Mouse (Mus musculus): ENCODE measurements at regions not wholly inside any gene's neighbourhood (a gene's known extent, or its start where the extent isn't known, plus 50 kb on each side); places are given as distances from the start of the nearest gene placed in this dataset.
A peak's percentile ranks its signal among the peaks of the same experiment; 100 is the strongest.
"Not testable (repeated sequence)": the region's sequence is repeated elsewhere in the genome, so short reads cannot be mapped to it uniquely, and the experiment has no call there.

GRCm38 (mm10) chr13:3035291-3035690 is 502.6 kb upstream of the Gdi2 start:
- not testable (repeated sequence) for DNase-seq

DNA sequence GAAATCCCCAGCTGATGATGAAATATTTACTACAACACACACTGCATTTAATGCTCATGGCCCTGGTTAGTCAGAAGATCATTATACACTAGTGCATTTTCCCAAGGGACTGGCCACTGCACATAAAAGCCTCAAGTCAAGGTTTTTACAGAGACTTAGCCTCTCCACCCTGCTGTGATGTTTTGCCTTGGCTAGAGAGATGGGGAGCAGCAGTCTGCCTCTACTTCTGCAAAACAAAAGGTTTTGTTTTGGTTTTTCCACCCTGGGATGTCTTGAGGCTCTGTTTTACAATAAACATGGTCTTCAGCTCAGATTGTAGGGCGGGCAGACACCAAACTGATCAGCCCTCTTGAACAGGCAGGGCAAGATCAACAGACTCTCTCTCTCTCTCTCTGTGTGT is 500.9 kb upstream of the Gdi2 start:
- peak in 1 of 2 experiments; percentile 8 for DNase-seq

- DNase-seq = not testable (repeated sequence)
These were observed 491.3 kb upstream of the Gdi2 start for GRCm38 (mm10) chr13:3046381-3047105.

DNA sequence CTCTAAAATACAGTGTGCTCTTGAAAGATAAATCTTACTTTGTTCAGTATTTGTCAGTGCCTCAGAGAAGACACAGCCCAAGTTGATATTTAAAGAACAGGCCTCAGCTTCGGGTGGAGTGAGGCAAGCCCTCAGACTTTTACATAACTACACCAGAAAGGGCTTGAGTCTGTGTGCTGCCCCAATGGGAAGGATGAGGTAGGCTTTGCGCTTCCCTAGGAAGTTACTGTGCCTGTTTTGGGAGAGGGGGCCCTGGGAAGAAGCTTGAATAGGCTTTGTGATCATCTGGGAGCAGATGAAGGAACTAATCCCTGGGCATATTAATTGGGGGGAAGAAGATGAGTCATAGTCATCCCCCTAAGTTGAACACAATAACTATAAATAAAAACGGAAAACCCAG is 454.4 kb upstream of the Gdi2 start:
- not testable (repeated sequence) for DNase-seq

DNA sequence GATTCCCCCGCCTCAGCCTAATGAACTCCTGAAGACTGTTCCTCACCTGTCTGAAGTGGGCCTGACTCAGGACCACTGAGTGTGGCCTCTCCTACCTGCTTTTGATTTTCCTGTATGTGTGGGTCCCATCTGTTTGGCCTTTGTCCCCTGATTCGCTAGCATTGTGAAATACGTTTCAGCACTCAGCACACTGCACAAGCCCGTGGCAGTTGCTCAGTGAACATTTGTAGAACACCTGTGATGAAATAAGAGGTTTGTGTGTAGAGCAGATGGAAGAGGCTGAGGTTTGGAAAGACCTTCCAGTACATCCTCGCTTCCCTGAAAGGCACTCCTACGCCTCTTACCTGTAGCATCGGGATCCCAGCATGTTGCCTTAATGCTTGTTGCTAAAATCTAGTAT is 447.9 kb upstream of the Gdi2 start:
- not testable (repeated sequence) for DNase-seq

- not testable (repeated sequence) for DNase-seq
These were observed 431.3 kb upstream of the Gdi2 start for GRCm38 (mm10) chr13:3106543-3106942.

GRCm38 (mm10) chr13:3128150-3128549 is 409.7 kb upstream of the Gdi2 start:
- DNase-seq = not testable (repeated sequence)

DNA sequence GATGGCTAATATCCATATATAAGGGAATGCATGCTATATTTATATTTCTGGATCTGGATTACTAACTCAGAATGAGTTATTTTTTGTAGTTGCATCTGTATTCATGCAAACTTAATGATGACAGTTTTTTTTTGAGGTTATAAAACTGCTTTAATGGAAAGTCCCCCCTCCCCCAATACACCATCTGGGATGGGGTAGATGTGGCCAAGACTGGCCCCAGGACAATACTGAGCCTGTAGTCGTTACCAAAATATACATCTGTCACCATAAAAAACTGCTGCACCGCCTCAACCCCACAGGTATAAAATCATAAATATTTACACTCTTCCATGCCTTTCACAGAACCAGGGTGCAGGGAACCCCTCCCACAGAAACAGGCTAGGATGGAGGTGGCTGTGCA is 400.6 kb upstream of the Gdi2 start:
- not testable (repeated sequence) for DNase-seq

GRCm38 (mm10) chr13:3138698-3139097 is 399.2 kb upstream of the Gdi2 start:
- no peak for DNase-seq

- not testable (repeated sequence) for DNase-seq
These were observed 392.4 kb upstream of the Gdi2 start for GRCm38 (mm10) chr13:3145513-3145912.
